Mouse (Mus musculus) midbrain, embryonic 15.5 days (tissue): ENCODE data around the gene Zfpl1. TPM values are rescaled to one million over a fixed set of nuclear protein-coding genes. Genes with fewer than 3 reads are reported as not detected.

Experiments used
- microRNA-seq: library from miRNA; unstranded; fragments of <30 nt; microRNA quantifications from one replicate; pipeline ENCODE4, GENCODE M21; 2016
- polyA plus RNA-seq: library from polyadenylated mRNA; unstranded; fragments of >200 nt; fragmentation: Nextera tagmentation; extraction: Ambion mirVana; gene quantifications from 2 replicates; pipeline ENCODE4 v1.2.1, GENCODE M21; 2015

The Zfpl1 gene
- polyA plus RNA-seq, 1 experiment from 2014 or later: 86.8 TPM

Small RNAs within 50 kb of the gene (microRNA-seq; reads per million reads assigned to microRNA genes)
- 3.3 reads per million, percentile 16 among the genes with 10 or more reads in this experiment for gene Mir6988

Other genes starting within 250 kb of the Zfpl1 start
- gene Frmd8, start 209.7 kb downstream of the Zfpl1 start, polyA plus RNA-seq: 16.1 and 19.2 TPM in 2 replicates
- gene Slc25a45, start 207.1 kb downstream of the Zfpl1 start, polyA plus RNA-seq: 2.0 and 2.9 TPM in 2 replicates
- gene Tigd3, start 190.8 kb downstream of the Zfpl1 start, polyA plus RNA-seq: 13.8 and 16.4 TPM in 2 replicates
- gene Dpf2, start 171.9 kb downstream of the Zfpl1 start, polyA plus RNA-seq: 122 and 130 TPM in 2 replicates
- gene Cdc42ep2, start 160.1 kb downstream of the Zfpl1 start, polyA plus RNA-seq: 16.3 and 16.7 TPM in 2 replicates
- gene Pola2, start 120.8 kb downstream of the Zfpl1 start, polyA plus RNA-seq: 25.3 and 25.4 TPM in 2 replicates
- gene Slc22a20, start 98.8 kb downstream of the Zfpl1 start, polyA plus RNA-seq: not detected in 2 replicates
- gene Capn1, start 69.1 kb downstream of the Zfpl1 start, polyA plus RNA-seq: 2.9 and 3.3 TPM in 2 replicates
- 36.8 and 39.3 TPM in 2 replicates for gene Syvn1, start 38.4 kb downstream of the Zfpl1 start, polyA plus RNA-seq
- gene Mrpl49, start 27.2 kb downstream of the Zfpl1 start, polyA plus RNA-seq: 62.5 and 65.1 TPM in 2 replicates
- 459 and 483 TPM in 2 replicates for gene Fau, start 27.1 kb downstream of the Zfpl1 start, polyA plus RNA-seq
- gene Znhit2, start 23.8 kb downstream of the Zfpl1 start, polyA plus RNA-seq: 30.8 and 34.7 TPM in 2 replicates
- gene Tm7sf2, start 16.6 kb downstream of the Zfpl1 start, polyA plus RNA-seq: 51.3 and 53.8 TPM in 2 replicates
- 100.0 and 102 TPM in 2 replicates for gene Vps51, start 7.7 kb downstream of the Zfpl1 start, polyA plus RNA-seq
- not detected in 2 replicates for gene Tmem262, start 4.9 kb downstream of the Zfpl1 start, polyA plus RNA-seq
- 1.3 and 1.5 TPM in 2 replicates for gene Gm28374, start 2.7 kb downstream of the Zfpl1 start, polyA plus RNA-seq
- 5.1 and 7.2 TPM in 2 replicates for gene Cdca5, start within 50 bp of the Zfpl1 start, polyA plus RNA-seq
- gene AC131692.1, start 9.5 kb upstream of the Zfpl1 start, polyA plus RNA-seq: not detected in 2 replicates
- gene Naaladl1, start 20.8 kb upstream of the Zfpl1 start, polyA plus RNA-seq: 0.41 and 0.53 TPM in 2 replicates
- 48.3 and 51.2 TPM in 2 replicates for gene Sac3d1, start 33.7 kb upstream of the Zfpl1 start, polyA plus RNA-seq
- gene Snx15, start 43.3 kb upstream of the Zfpl1 start, polyA plus RNA-seq: 59.1 and 65.6 TPM in 2 replicates
- gene Batf2, start 56.0 kb upstream of the Zfpl1 start, polyA plus RNA-seq: 0.20 TPM in 1 of 2 replicates, not detected in the other
- gene Arl2, start 56.6 kb upstream of the Zfpl1 start, polyA plus RNA-seq: 146 and 150 TPM in 2 replicates
- gene Majin, start 99.4 kb upstream of the Zfpl1 start, polyA plus RNA-seq: not detected in 2 replicates
- not detected in 2 replicates for gene Gpha2, start 141.4 kb upstream of the Zfpl1 start, polyA plus RNA-seq
- gene Ppp2r5b, start 150.9 kb upstream of the Zfpl1 start, polyA plus RNA-seq: 141 and 149 TPM in 2 replicates
- 16.1 and 16.4 TPM in 2 replicates for gene Atg2a, start 156.7 kb upstream of the Zfpl1 start, polyA plus RNA-seq
- gene Ehd1, start 191.8 kb upstream of the Zfpl1 start, polyA plus RNA-seq: 107 and 111 TPM in 2 replicates
- gene Cdc42bpg, start 221.5 kb upstream of the Zfpl1 start, polyA plus RNA-seq: 0.40 and 0.47 TPM in 2 replicates